Mouse (Mus musculus): Measurements from ENCODE around the gene Gm3159.
"Not testable (repeated sequence)": the region's sequence is repeated elsewhere in the genome, so short reads cannot be mapped to it uniquely, and the experiment has no call there.

Gene Gm3159

GRCm38 (mm10) chr14:4397226-4397625, at the start of gene Gm3159:
Gm3159 (plus strand) TSS chr14:4397526.
- not testable (repeated sequence) for DNase-seq

- not testable (repeated sequence) for DNase-seq
Measured at GRCm38 (mm10) chr14:4368991-4369390, 28.3 kb upstream of the Gm3159 start.

GRCm38 (mm10) chr14:4369691-4370090, 27.6 kb upstream of the Gm3159 start:
- not testable (repeated sequence) for DNase-seq

GRCm38 (mm10) chr14:4377871-4378270, 19.5 kb upstream of the Gm3159 start:
- not testable (repeated sequence) for DNase-seq

- not testable (repeated sequence) for DNase-seq
Measured at GRCm38 (mm10) chr14:4385606-4386005, 11.7 kb upstream of the Gm3159 start.

- DNase-seq: not testable (repeated sequence)
Measured at GRCm38 (mm10) chr14:4392841-4393530, 4.3 kb upstream of the Gm3159 start.

- not testable (repeated sequence) for DNase-seq
Measured at GRCm38 (mm10) chr14:4398624-4399023, 1.3 kb downstream of the Gm3159 start.

GRCm38 (mm10) chr14:4400115-4400789, 2.9 kb downstream of the Gm3159 start:
- DNase-seq: not testable (repeated sequence)

GRCm38 (mm10) chr14:4401245-4401644, 3.9 kb downstream of the Gm3159 start:
- DNase-seq: not testable (repeated sequence)

GRCm38 (mm10) chr14:4403840-4404239, 6.5 kb downstream of the Gm3159 start:
- DNase-seq: not testable (repeated sequence)

GRCm38 (mm10) chr14:4409939-4410338, 12.6 kb downstream of the Gm3159 start:
- not testable (repeated sequence) for DNase-seq

GRCm38 (mm10) chr14:4414965-4415835, 17.9 kb downstream of the Gm3159 start, which contains the start of gene Gm3164:
Gm3164 (plus strand) TSS chr14:4415448.
- peak; percentile 67 to 75 for DNase-seq

GRCm38 (mm10) chr14:4430692-4431091, 33.4 kb downstream of the Gm3159 start, which contains the start of gene Gm3173:
Gm3173 (plus strand) TSS chr14:4430992.
- not testable (repeated sequence) for DNase-seq
